Mouse (Mus musculus) embryonic fibroblast, embryonic 13.5 days (primary cell): ENCODE measurements around the gene 4932414N04Rik.

Source experiments
- CTCF ChIP-seq: IDR thresholded peaks from 2 replicates; pipeline ENCODE4 v1.5.1; 2011; ENCODE audit warnings: mild to moderate bottlenecking, control low read depth, low read length, moderate library complexity, borderline replicate concordance; ENCODE audit not compliant: insufficient read depth
- POLR2A ChIP-seq: IDR thresholded peaks from 2 replicates; pipeline ENCODE4 v1.6.1; 2011; ENCODE audit warnings: low read depth, mild to moderate bottlenecking, control low read depth, low read length, moderate library complexity

- TF ChIP-seq CTCF = no peak
- TF ChIP-seq POLR2A = no peak
Measured at GRCm38 (mm10) chr2:68765371-68765770, 109.1 kb downstream of the 4932414N04Rik start.
